Mouse (Mus musculus) heart, postnatal 0 days (tissue): ENCODE results near the gene Olfr62.

Experiments used
- CTCF ChIP-seq: IDR thresholded peaks from 2 replicates; pipeline ENCODE4 v1.5.1; 2016; ENCODE audit warnings: antibody characterized with exemption, control low read depth, low read depth
- EP300 ChIP-seq: IDR thresholded peaks from 2 replicates; pipeline ENCODE4 v1.6.1; 2016; ENCODE audit warnings: antibody characterized with exemption, low read depth

DNA sequence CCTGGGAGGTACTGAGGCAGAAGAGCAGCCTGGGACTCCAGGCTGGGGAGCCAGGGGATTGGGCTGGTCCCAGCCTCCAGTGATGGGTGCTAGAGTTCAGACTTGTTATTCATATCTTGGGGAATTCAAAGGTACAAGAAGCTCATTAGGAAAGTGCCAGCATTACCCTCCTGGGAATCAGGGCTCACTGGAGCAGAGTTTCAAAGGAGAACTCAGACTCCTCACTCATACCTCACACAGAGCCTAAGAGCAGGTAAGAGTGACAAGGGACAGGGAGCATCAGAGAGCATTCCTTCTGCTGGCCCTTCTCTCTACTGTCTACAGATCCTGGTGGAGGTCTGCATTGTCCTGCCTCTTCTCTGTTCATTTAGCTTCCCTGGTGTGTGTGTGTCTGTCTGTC, at the start of gene Olfr62:
- TF ChIP-seq CTCF, result no peak
- TF ChIP-seq EP300, result no peak
